Mouse (Mus musculus) hindbrain, embryonic 14.5 days (tissue): ENCODE results near the gene Slx4. TPM values are rescaled to one million over a fixed set of nuclear protein-coding genes. Genes with fewer than 3 reads are reported as not detected.
"Not testable (repeated sequence)": the region's sequence is repeated elsewhere in the genome, so short reads cannot be mapped to it uniquely, and the experiment has no call there.

Experiments used
- ATAC-seq: fragments of 200-750 bp; cut with Nextera tagmentation; 2 replicates; pipeline ENCODE4 v1.8.0; 2017; ENCODE audit warnings: moderate number of reproducible peaks, mild to moderate bottlenecking, moderate TSS enrichment, moderate library complexity; ENCODE audit not compliant: low FRiP score
- DNase-seq: peaks from one replicate; pipeline ENCODE4 v3.0.0-alpha.2; 2015; ENCODE audit warnings: low spot score
- H3K27ac ChIP-seq: fragments of 300-500 bp; sonication (generic); 2 replicates; pipeline ENCODE4 v1.5.1; 2014; ENCODE audit warnings: mild to moderate bottlenecking, moderate library complexity
- H3K27me3 ChIP-seq: fragments of 300-500 bp; sonication (generic); 2 replicates; pipeline ENCODE4 v1.6.1; 2014; ENCODE audit warnings: mild to moderate bottlenecking, low read length, mixed read lengths; ENCODE audit not compliant: control insufficient read depth, insufficient read depth
- H3K36me3 ChIP-seq: fragments of 300-500 bp; sonication (generic); replicated peaks from 2 replicates; pipeline ENCODE4 v1.6.1; 2014; ENCODE audit not compliant: control insufficient read depth, insufficient read depth
- H3K4me1 ChIP-seq: fragments of 300-500 bp; sonication (generic); replicated peaks from 2 replicates; pipeline ENCODE4 v1.6.1; 2014; ENCODE audit warnings: antibody characterized with exemption, low read length, mixed read lengths; ENCODE audit not compliant: control insufficient read depth, insufficient read depth
- H3K4me2 ChIP-seq: fragments of 300-500 bp; sonication (generic); replicated peaks from 2 replicates; pipeline ENCODE4 v1.6.1; 2014; ENCODE audit warnings: mild to moderate bottlenecking, moderate library complexity
- H3K4me3 ChIP-seq: fragments of 300-500 bp; sonication (generic); replicated peaks from 2 replicates; pipeline ENCODE4 v1.5.1; 2014; ENCODE audit warnings: mild to moderate bottlenecking, low read length
- H3K9ac ChIP-seq: fragments of 300-500 bp; sonication (generic); 2 replicates; pipeline ENCODE4 v1.6.1; 2014
- H3K9me3 ChIP-seq: fragments of 300-500 bp; sonication (generic); 2 replicates; pipeline ENCODE4 v1.6.1; 2016; ENCODE audit warnings: low read length; ENCODE audit not compliant: control insufficient read depth
- WGBS: fragments of 180-500 bp; shearing (Covaris S2); extraction: QIAGEN DNeasy Blood & Tissue Kit; methylation state at CpG from one replicate; pipeline ENCODE4 v1.1.7; 2014; 5-methylcytosine and 5-hydroxymethylcytosine counted together
- polyA plus RNA-seq: library from polyadenylated mRNA; unstranded; fragments of >200 nt; fragmentation: Nextera tagmentation; extraction: Ambion mirVana; gene quantifications from 2 replicates; pipeline ENCODE4 v1.2.1, GENCODE M21; 2014

Slx4 gene
- polyA plus RNA-seq, 1 experiment from 2014 or later = 35.3 TPM

DNA sequence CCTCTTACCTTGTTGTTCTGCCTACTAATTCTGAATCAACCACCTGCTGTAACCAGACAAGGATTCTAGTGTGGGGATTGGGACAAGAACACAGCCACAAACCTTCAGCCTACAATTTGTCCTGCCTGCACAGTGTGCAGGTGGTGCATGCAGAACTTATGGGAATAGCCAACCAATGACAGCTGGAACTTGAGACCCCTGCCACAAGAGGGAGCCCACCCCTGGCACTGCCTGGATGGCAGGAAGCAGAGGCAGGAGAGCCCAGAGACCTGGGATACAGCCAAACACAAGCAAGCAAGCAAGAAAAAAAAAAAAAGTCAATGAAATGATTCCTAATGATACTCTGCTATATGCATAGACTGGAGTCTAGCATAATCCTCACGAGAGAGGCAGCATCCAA lies 17.7 kb upstream of the Slx4 start:
- DNase-seq (no peak), ATAC-seq (no peak)
- Histone ChIP-seq H3K4me3 (no peak overlapping the region), H3K27ac (no peak overlapping the region), H3K27me3 (no peaks in the 10 kb centered on the region), H3K4me1 (no peaks in the 10 kb centered on the region), H3K9me3 (no peaks in the 10 kb centered on the region), H3K4me2 (no peak overlapping the region), H3K36me3 (no peaks in the 10 kb centered on the region), H3K9ac (no peak overlapping the region)
- 84% methylated on average over 1 of the region's 1 CpGs for WGBS

DNA sequence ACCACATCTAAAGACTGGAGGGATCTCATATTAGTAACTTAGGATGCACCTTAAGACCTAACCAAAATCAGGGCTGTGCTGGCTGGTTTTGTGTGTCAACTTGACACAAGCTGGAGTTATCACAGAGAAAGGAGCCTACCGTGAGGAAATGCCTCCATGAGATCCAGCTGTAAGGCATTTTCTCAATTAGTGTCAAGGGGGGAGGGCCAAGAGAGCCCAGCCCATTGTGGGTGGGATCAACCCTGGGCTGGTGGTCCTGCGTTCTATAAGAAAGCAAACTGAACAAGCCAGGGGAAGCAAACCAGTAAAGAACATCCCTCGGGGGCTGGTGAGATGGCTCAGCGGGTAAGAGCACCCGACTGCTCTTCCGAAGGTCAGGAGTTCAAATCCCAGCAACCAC lies 13.9 kb upstream of the Slx4 start:
- not testable (repeated sequence) for H3K27ac ChIP-seq, DNase-seq, H3K4me1 ChIP-seq, H3K4me3 ChIP-seq, ATAC-seq, H3K4me2 ChIP-seq, H3K36me3 ChIP-seq, H3K9ac ChIP-seq, H3K9me3 ChIP-seq, H3K27me3 ChIP-seq
- WGBS = 85% methylated on average over 6 of the region's 6 CpGs

DNA sequence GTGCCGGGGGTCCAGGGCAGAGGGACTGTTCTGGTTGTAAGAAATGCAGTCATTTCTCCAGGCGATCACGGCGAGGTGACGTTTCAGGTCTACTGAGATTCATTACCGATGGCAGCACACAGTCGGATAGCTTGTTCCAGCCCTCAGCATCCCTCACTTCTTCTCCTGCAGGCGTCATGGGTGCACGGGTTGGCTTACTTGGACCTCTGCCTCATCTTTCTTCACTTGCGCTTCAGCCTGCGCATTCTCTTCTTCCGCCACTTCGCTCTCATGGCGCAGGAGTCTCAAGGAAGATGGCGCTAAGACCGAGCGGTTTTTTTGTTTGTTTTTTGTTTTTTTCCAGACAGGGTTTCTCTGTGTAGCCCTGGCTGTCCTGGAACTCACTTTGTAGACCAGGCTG lies 13.2 kb upstream of the Slx4 start:
- not testable (repeated sequence) for H3K27ac ChIP-seq, H3K9ac ChIP-seq, H3K27me3 ChIP-seq, H3K4me2 ChIP-seq, H3K4me1 ChIP-seq, H3K36me3 ChIP-seq, H3K4me3 ChIP-seq, ATAC-seq, H3K9me3 ChIP-seq, DNase-seq
- WGBS = 83% methylated on average over 17 of the region's 17 CpGs

DNA sequence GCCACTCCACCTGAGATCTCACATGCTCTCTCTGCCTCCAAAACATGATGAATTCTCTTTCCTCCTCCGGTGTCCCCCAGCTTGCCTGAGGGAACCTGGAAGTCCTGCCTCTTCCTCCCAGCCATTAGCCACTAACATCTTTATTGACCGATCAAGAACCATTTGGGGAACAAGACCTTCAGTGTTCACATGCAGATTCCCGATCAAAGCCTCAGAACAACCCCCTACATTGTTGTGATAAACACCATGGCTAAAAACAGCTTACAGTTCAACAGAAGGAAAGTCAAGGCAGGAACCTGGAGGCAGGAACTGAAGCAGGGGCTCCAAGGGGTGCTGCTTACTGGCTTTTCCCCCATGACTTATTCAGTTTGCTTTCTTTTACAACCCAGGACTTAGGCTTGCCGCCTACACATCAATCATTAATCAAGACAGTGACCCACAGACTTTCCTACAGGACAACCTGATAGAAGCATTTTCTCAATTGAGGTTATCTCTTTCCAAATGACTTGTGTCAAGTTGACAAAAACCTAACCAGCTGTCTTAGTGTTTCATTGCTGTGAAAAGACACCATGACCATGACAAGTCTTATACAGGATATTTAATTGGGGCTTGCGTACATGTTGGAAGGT lies 10.6 kb upstream of the Slx4 start:
- Histone ChIP-seq H3K4me1 (no peaks in the 10 kb centered on the region), H3K4me3 (no peak overlapping the region), H3K4me2 (no peak overlapping the region), H3K27me3 (no peaks in the 10 kb centered on the region), H3K36me3 (no peaks in the 10 kb centered on the region), H3K9ac (no peak overlapping the region), H3K9me3 (no peaks in the 10 kb centered on the region), H3K27ac (no peak overlapping the region)
- DNase-seq (no peak), ATAC-seq (no peak)
- WGBS = 84% methylated on average over 5 of the region's 5 CpGs

DNA sequence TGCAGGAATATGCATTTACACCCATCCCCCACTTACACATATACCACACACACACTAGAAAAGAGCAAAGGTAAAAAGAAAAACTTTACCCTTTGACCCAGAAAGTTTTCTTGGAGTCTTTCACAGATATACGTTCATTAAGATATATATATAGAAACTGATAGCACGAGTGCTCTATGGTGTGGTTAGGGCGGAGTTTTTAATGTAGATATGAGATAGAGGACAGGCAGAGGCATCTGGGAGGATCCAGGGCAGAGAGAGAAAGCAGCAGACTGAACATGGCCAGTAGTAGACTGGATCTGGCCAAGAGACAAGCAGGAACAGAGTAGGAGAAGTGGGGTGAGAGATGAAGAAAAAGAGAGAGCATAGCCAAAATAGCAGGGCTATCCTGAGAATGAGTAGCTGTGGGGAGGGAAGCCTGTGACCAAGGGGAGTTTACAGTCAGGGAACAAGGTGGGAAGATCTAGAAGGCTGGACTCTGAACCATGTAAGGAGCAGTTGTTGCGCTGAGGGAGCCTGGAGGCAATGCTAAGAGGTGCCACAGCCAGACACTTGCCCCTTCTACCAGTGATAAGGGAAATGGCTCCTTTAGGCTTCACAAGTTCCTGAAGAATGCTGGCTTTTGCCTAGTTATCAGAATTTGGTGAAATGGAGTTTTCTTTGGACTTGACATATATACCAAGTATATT lies 9.5 kb upstream of the Slx4 start:
- DNase-seq (no peak), ATAC-seq (no peak)
- Histone ChIP-seq H3K9ac (no peak overlapping the region), H3K36me3 (no peaks in the 10 kb centered on the region), H3K4me2 (no peak overlapping the region), H3K4me1 (no peaks in the 10 kb centered on the region), H3K9me3 (no peaks in the 10 kb centered on the region), H3K27ac (no peak overlapping the region), H3K27me3 (no peaks in the 10 kb centered on the region), H3K4me3 (no peak overlapping the region)
- WGBS = 76% methylated on average over 4 of the region's 4 CpGs

DNA sequence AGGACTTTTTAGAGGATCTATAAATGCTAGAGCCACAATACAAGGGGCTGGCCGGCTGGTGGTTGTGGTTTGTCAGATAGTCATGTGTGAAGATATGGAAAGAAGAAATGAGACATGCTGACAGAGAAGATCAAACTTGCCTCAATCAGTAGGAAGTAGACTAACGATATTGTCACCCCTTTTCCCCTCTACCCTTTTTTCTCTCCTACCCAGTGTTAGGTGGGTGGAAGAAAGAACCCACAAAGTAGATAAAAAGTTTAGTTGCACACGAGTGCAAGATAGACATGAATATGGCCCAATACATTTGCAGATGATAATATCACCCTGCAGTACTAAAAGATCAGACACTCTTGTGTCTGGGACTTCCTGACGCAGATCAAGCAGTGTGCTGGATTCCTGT lies 15.2 kb downstream of the Slx4 start:
- no peak for ATAC-seq
- H3K27me3 ChIP-seq = no peaks in the 10 kb centered on the region
- H3K9me3 ChIP-seq = no peaks in the 10 kb centered on the region
- H3K4me1 ChIP-seq = no peaks in the 10 kb centered on the region
- H3K4me3 ChIP-seq = no peak overlapping the region
- peaks cover 99% of the 10 kb centered on the region for H3K36me3 ChIP-seq
- no peak overlapping the region for H3K4me2 ChIP-seq
- no peak overlapping the region for H3K9ac ChIP-seq
- no peak for DNase-seq
- WGBS = 94% methylated on average over 4 of the region's 4 CpGs
- no peak overlapping the region for H3K27ac ChIP-seq

DNA sequence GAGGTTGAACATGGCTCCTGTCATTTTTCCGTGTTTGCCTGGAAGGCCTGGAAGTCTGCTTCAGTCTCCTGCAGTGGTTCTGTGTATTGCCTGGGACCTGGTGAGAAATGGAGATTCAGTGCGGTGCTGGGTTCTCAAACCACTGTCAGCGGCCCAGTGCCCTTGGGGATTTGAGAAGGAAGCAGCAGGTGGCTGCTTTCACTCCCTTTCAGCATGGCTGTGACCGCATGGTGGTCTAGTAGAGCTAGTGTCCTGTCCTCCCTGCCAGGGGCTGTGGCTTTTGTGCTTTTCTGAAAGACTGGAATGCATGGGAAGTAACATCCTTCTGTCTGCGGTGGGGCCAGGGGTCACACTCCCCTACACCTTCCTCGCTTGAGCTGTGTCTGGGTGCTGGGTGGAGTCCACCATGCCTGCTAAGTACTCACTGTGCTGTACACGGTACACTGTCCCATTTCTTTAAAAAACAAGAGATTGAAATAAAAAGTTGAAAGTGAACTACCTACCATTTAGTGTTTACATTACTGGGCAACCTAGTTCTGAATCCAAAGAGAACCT lies 20.3 kb downstream of the Slx4 start:
- peaks cover 100% of the 10 kb centered on the region for H3K36me3 ChIP-seq
- DNase-seq = no peak
- H3K27me3 ChIP-seq = no peaks in the 10 kb centered on the region
- no peaks in the 10 kb centered on the region for H3K9me3 ChIP-seq
- no peak overlapping the region for H3K27ac ChIP-seq
- H3K4me2 ChIP-seq = no peak overlapping the region
- H3K4me1 ChIP-seq = no peaks in the 10 kb centered on the region
- no peak overlapping the region for H3K4me3 ChIP-seq
- ATAC-seq = no peak
- 40% methylated on average over 7 of the region's 7 CpGs for WGBS
- H3K9ac ChIP-seq = no peak overlapping the region

DNA sequence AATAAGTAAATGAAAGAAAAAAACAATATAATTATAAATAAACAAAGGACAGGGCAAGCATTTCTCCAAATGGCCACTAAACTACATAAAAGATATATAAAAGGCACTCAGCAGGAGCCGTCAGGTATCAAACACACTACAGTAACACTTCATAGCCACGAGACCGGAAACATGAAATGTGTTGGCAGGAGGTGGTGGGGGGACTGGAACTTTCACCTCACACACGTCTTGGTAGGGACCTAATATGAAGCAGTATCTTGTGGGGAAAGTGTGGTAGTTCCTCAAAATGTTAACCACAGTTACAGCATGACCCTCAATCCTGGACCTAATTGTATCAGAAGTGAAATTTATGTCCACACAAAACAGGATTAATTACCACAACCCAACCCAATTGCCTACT lies 21.4 kb downstream of the Slx4 start:
- 95% methylated on average over 4 of the region's 4 CpGs for WGBS
- ATAC-seq = no peak
- Histone ChIP-seq H3K4me2 (no peak overlapping the region), H3K27ac (no peak overlapping the region), H3K9ac (no peak overlapping the region), H3K4me1 (no peaks in the 10 kb centered on the region), H3K36me3 (peaks cover 97% of the 10 kb centered on the region), H3K9me3 (no peaks in the 10 kb centered on the region), H3K4me3 (no peak overlapping the region), H3K27me3 (no peaks in the 10 kb centered on the region)
- DNase-seq = no peak

DNA sequence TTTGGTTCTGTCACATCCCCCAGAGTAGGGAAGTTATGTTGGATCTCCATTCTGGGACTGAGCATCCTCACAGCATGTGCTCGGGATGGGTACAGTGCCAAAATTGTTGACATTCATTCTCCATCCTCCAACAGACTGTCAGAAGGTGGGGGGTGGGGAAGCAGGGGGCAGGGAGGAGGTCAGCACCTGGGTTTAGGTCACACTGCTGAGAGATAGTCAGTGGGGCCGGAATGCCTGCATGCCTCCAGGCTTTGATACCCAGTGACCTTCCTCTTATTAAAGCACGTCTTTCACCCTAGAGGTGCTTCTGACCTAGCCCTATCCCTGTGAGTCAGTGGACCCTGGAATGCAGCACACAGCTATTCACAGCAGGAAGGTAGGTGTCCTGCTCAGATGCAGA lies 26.9 kb downstream of the Slx4 start:
- H3K36me3 ChIP-seq = peaks cover 42% of the 10 kb centered on the region
- no peak overlapping the region for H3K4me3 ChIP-seq
- no peaks in the 10 kb centered on the region for H3K27me3 ChIP-seq
- no peaks in the 10 kb centered on the region for H3K9me3 ChIP-seq
- no peaks in the 10 kb centered on the region for H3K4me1 ChIP-seq
- ATAC-seq (no peak), DNase-seq (no peak)
- no peak overlapping the region for H3K4me2 ChIP-seq
- no peak overlapping the region for H3K27ac ChIP-seq
- H3K9ac ChIP-seq = no peak overlapping the region
- WGBS = 43% methylated on average over 3 of the region's 3 CpGs
